Mouse (Mus musculus) liver, embryonic 11.5 days (tissue): ENCODE measurements around the gene 1700012B07Rik. TPM values are rescaled to one million over a fixed set of nuclear protein-coding genes. Genes with fewer than 3 reads are reported as not detected.
A peak's percentile ranks its signal among the peaks of the same experiment; 100 is the strongest.

Source experiments
- ATAC-seq: fragments of 200-750 bp; cut with Nextera tagmentation; replicated peaks from 2 replicates; pipeline ENCODE4 v1.8.0; 2017; ENCODE audit warnings: moderate number of reproducible peaks, mild to moderate bottlenecking, moderate TSS enrichment, moderate library complexity; ENCODE audit not compliant: low FRiP score
- DNase-seq: peaks from one replicate; pipeline ENCODE4 v3.0.0-alpha.2; 2017; ENCODE audit warnings: low spot score
- H3K27ac ChIP-seq: fragments of 300-500 bp; sonication (generic); 2 replicates; pipeline ENCODE4 v1.5.1; 2014; ENCODE audit warnings: mild to moderate bottlenecking, low read depth, low read length, control low read depth
- H3K27me3 ChIP-seq: fragments of 300-500 bp; sonication (generic); replicated peaks from 2 replicates; pipeline ENCODE4 v1.6.1; 2014; ENCODE audit warnings: low read length, mixed read lengths; ENCODE audit not compliant: control insufficient read depth, insufficient read depth
- H3K36me3 ChIP-seq: fragments of 300-500 bp; sonication (generic); 2 replicates; pipeline ENCODE4 v1.6.1; 2014; ENCODE audit warnings: mild to moderate bottlenecking, low read length, moderate library complexity, mixed read lengths; ENCODE audit not compliant: control insufficient read depth, insufficient read depth
- H3K4me1 ChIP-seq: fragments of 300-500 bp; sonication (generic); replicated peaks from 2 replicates; pipeline ENCODE4 v1.6.1; 2014; ENCODE audit warnings: low read length, mixed read lengths; ENCODE audit not compliant: control insufficient read depth, insufficient read depth
- H3K4me2 ChIP-seq: fragments of 300-500 bp; sonication (generic); 2 replicates; pipeline ENCODE4 v1.6.1; 2014; ENCODE audit warnings: mild to moderate bottlenecking, control low read depth, moderate library complexity
- H3K4me3 ChIP-seq: fragments of 300-500 bp; sonication (generic); 2 replicates; pipeline ENCODE4 v1.5.1; 2014; ENCODE audit warnings: low read depth, low read length, control low read depth
- H3K9ac ChIP-seq: fragments of 300-500 bp; sonication (generic); 2 replicates; pipeline ENCODE4 v1.6.1; 2014; ENCODE audit warnings: low read depth, low read length, control low read depth
- H3K9me3 ChIP-seq: fragments of 300-500 bp; sonication (generic); 2 replicates; pipeline ENCODE4 v1.6.1; 2016; ENCODE audit warnings: low read length, inconsistent platforms, mixed read lengths; ENCODE audit not compliant: control insufficient read depth
- WGBS: fragments of 180-500 bp; shearing (Covaris S2); extraction: QIAGEN DNeasy Blood & Tissue Kit; methylation state at CpG from one replicate; pipeline ENCODE4 v1.1.7; 2014; 5-methylcytosine and 5-hydroxymethylcytosine counted together
- polyA plus RNA-seq: library from polyadenylated mRNA; unstranded; fragments of >200 nt; fragmentation: Nextera tagmentation; extraction: Ambion mirVana; gene quantifications from 2 replicates; pipeline ENCODE4 v1.2.1, GENCODE M21; 2014

The 1700012B07Rik gene
- not detected in 2 replicates for polyA plus RNA-seq

- no peaks in the 10 kb centered on the region for H3K4me1 ChIP-seq
- no peak within 1 kb of the TSS for H3K4me3 ChIP-seq
- no peak within 1 kb of the TSS for H3K27ac ChIP-seq
- no peak within 1 kb of the TSS for H3K4me2 ChIP-seq
- no peaks in the 10 kb centered on the region for H3K27me3 ChIP-seq
- no peak for ATAC-seq
- 81% methylated on average over 4 of the region's 4 CpGs for WGBS
- no peaks in the 10 kb centered on the region for H3K36me3 ChIP-seq
- no peaks in the 10 kb centered on the region for H3K9me3 ChIP-seq
- no peak within 1 kb of the TSS for H3K9ac ChIP-seq
- no peak for DNase-seq
Observed at GRCm38 (mm10) chr11:109827946-109828345, at the start of gene 1700012B07Rik. Gene 1700012B07Rik, minus strand, starts transcription at chr11:109828046.

DNA sequence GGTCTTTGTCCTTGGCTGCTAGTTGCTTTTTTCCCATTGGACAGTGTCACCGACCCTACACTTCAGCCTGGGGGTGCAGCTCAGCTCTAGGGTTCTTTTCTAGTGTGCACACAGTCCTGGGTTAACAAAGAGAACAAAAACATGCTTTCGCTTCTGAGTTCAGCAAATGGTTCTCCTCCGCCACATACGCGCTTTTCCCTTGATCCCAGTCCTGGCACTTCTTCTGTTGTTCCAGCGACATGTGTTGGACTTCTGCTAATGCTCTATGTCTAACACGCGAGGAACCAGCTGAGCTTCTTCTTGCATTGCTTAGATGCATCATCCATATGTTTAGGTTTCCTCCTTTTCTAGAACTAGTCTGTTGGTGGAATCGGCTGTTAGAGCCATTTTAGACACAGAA lies 48.9 kb upstream of the 1700012B07Rik start:
- Histone ChIP-seq H3K9ac (no peak overlapping the region), H3K9me3 (no peaks in the 10 kb centered on the region), H3K4me1 (peaks cover 3% of the 10 kb centered on the region), H3K27ac (no peak overlapping the region), H3K4me2 (no peak overlapping the region), H3K4me3 (no peak overlapping the region), H3K36me3 (no peaks in the 10 kb centered on the region), H3K27me3 (no peaks in the 10 kb centered on the region)
- ATAC-seq, result no peak
- WGBS, result 88% methylated on average over 9 of the region's 9 CpGs
- no peak for DNase-seq

DNA sequence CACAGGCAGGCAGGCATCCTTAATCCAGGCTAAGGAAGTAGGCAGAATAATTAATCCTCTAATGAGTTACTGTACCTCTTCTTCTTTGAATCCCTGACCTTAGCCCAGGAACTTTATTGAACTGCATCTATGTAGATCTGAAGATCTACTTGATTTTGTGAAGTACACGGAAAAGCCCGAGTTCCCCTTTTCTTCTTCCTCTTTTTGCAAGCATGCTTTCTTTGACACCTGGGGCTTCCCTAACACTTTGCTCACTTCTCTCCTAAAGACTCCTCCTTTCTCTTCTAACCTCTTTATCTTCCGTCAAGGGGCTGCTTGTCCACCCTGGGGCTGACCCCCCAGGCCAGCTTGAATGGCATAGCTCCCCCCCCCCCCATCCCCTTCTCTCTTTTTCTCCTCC lies 48.0 kb upstream of the 1700012B07Rik start:
- no peaks in the 10 kb centered on the region for H3K36me3 ChIP-seq
- peaks cover 3% of the 10 kb centered on the region for H3K4me1 ChIP-seq
- ATAC-seq (no peak), DNase-seq (no peak)
- 26% methylated on average over 3 of the region's 3 CpGs for WGBS
- H3K9ac ChIP-seq, result no peak overlapping the region
- no peak overlapping the region for H3K4me2 ChIP-seq
- no peak overlapping the region for H3K27ac ChIP-seq
- no peaks in the 10 kb centered on the region for H3K27me3 ChIP-seq
- H3K9me3 ChIP-seq, result no peaks in the 10 kb centered on the region
- no peak overlapping the region for H3K4me3 ChIP-seq

- Histone ChIP-seq H3K27me3 (no peaks in the 10 kb centered on the region), H3K4me1 (peaks cover 3% of the 10 kb centered on the region), H3K9ac (no peak overlapping the region), H3K4me2 (no peak overlapping the region), H3K27ac (no peak overlapping the region), H3K9me3 (no peaks in the 10 kb centered on the region), H3K4me3 (no peak overlapping the region), H3K36me3 (no peaks in the 10 kb centered on the region)
- ATAC-seq (no peak), DNase-seq (no peak)
- 83% methylated on average over 1 of the region's 1 CpGs for WGBS
Observed at GRCm38 (mm10) chr11:109875525-109875802, 47.6 kb upstream of the 1700012B07Rik start.

DNA sequence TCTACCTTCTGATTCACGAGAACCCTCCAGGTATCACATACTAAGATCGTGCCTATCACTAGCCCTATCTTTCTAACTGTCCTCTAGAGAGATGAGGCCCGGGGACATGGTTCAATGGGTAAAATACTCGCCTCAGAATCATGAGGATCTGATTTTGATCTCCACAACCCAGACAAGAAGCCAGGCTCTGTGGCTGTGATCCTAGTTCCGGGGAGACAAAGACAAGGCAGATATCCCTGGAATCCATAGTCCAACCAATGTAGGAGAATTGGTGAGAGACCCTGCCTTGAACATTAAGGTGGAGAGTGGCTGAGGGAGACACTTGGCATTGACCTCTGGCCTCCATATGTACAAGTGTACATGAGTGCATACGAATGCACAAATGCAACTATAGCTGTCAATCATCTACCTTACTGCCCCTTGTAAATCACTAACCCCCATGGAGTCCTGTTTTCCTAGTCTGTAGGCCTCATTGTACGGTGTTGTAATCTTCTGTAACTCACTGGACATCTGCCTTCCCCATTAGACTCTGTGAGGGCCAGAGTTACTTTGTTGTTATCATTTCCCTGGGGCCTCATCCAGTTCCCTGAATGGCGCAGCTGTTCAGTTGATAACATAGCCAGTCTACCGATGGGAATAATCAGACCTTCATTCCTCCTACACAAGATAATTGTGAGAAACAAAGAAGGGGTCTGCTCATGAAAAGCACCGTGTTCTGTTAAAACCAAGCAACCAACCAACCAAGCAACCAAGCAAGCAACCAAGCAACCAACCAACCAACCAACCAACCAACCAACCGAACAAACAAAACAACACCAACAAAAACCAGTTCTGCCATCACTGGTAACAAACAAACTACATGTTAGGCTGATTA lies 47.0 kb upstream of the 1700012B07Rik start:
- Histone ChIP-seq H3K36me3 (no peaks in the 10 kb centered on the region), H3K4me2 (no peak overlapping the region), H3K27ac (no peak overlapping the region), H3K9ac (no peak overlapping the region), H3K9me3 (no peaks in the 10 kb centered on the region), H3K27me3 (no peaks in the 10 kb centered on the region), H3K4me3 (no peak overlapping the region), H3K4me1 (peaks cover 3% of the 10 kb centered on the region)
- peak; percentile 67 for ATAC-seq
- 69% methylated on average over 11 of the region's 11 CpGs for WGBS
- DNase-seq, result no peak

GRCm38 (mm10) chr11:109873852-109874610 lies 46.2 kb upstream of the 1700012B07Rik start:
- Histone ChIP-seq H3K4me1 (peaks cover 3% of the 10 kb centered on the region), H3K4me2 (peak overlapping the region; percentile 5; the same call in 1 of the 2 replicates), H3K27me3 (no peaks in the 10 kb centered on the region), H3K9me3 (no peaks in the 10 kb centered on the region), H3K27ac (no peak overlapping the region), H3K4me3 (no peak overlapping the region), H3K9ac (no peak overlapping the region), H3K36me3 (no peaks in the 10 kb centered on the region)
- WGBS, result 77% methylated on average over 22 of the region's 22 CpGs
- ATAC-seq (no peak), DNase-seq (no peak)

- Histone ChIP-seq H3K4me2 (peak overlapping the region; percentile 5; the same call in 1 of the 2 replicates), H3K4me3 (no peak overlapping the region), H3K9me3 (no peaks in the 10 kb centered on the region), H3K27ac (no peak overlapping the region), H3K27me3 (no peaks in the 10 kb centered on the region), H3K4me1 (peaks cover 3% of the 10 kb centered on the region), H3K36me3 (no peaks in the 10 kb centered on the region), H3K9ac (no peak overlapping the region)
- DNase-seq (no peak), ATAC-seq (no peak)
- 51% methylated on average over 9 of the region's 9 CpGs for WGBS
Observed at GRCm38 (mm10) chr11:109873161-109873775, 45.4 kb upstream of the 1700012B07Rik start.

GRCm38 (mm10) chr11:109872674-109873073 lies 44.8 kb upstream of the 1700012B07Rik start:
- H3K4me2 ChIP-seq, result no peak overlapping the region
- WGBS, result 60% methylated on average over 3 of the region's 3 CpGs
- ATAC-seq (no peak), DNase-seq (no peak)
- H3K4me1 ChIP-seq, result peaks cover 3% of the 10 kb centered on the region
- no peak overlapping the region for H3K4me3 ChIP-seq
- no peaks in the 10 kb centered on the region for H3K36me3 ChIP-seq
- H3K27ac ChIP-seq, result no peak overlapping the region
- no peaks in the 10 kb centered on the region for H3K9me3 ChIP-seq
- no peak overlapping the region for H3K9ac ChIP-seq
- H3K27me3 ChIP-seq, result no peaks in the 10 kb centered on the region
